Mouse (Mus musculus) liver, adult 2 months (tissue): ENCODE measurements around the gene Hist1h2ak. TPM values are rescaled to one million over a fixed set of nuclear protein-coding genes. Genes with fewer than 3 reads are reported as not detected.
"Not testable (repeated sequence)": the region's sequence is repeated elsewhere in the genome, so short reads cannot be mapped to it uniquely, and the experiment has no call there.

Source experiments
- DNase-seq: peaks from one replicate; pipeline ENCODE4 v3.0.0-alpha.2; 2011; ENCODE audit warnings: low read depth, low spot score; ENCODE audit errors: extremely low read depth
- H3K27ac ChIP-seq: fragments of 200-500 bp; replicated peaks from 2 replicates; pipeline ENCODE4 v1.5.1; 2012; ENCODE audit warnings: low read depth, mild to moderate bottlenecking, control low read depth, inconsistent platforms, low read length; ENCODE audit not compliant: insufficient read depth
- H3K27me3 ChIP-seq: fragments of 200-500 bp; 2 replicates; pipeline ENCODE4 v1.6.1; 2012; ENCODE audit warnings: mild to moderate bottlenecking, moderate library complexity, low read length, inconsistent platforms; ENCODE audit not compliant: control insufficient read depth, insufficient read depth
- H3K36me3 ChIP-seq: fragments of 200-500 bp; 2 replicates; pipeline ENCODE4 v1.6.1; 2012; ENCODE audit warnings: low read length, inconsistent platforms; ENCODE audit not compliant: control insufficient read depth, insufficient read depth
- H3K4me1 ChIP-seq: fragments of 200-500 bp; 2 replicates; pipeline ENCODE4 v1.6.1; 2011; ENCODE audit warnings: low read length; ENCODE audit not compliant: control insufficient read depth, insufficient read depth
- H3K4me3 ChIP-seq: fragments of 200-500 bp; 2 replicates; pipeline ENCODE4 v1.5.1; 2011; ENCODE audit warnings: low read depth, mild to moderate bottlenecking, control low read depth, low read length, moderate library complexity; ENCODE audit not compliant: insufficient read depth
- H3K79me2 ChIP-seq: fragments of 200-500 bp; 2 replicates; pipeline ENCODE4 v1.6.1; 2012; ENCODE audit warnings: inconsistent platforms, mild to moderate bottlenecking, low read length, moderate library complexity; ENCODE audit not compliant: control insufficient read depth, insufficient read depth
- H3K9ac ChIP-seq: fragments of 200-500 bp; 2 replicates; pipeline ENCODE4 v1.6.1; 2012; ENCODE audit warnings: low read depth, mild to moderate bottlenecking, control low read depth, inconsistent platforms, low read length
- CTCF ChIP-seq: fragments of 200-500 bp; IDR thresholded peaks from 2 replicates; pipeline ENCODE4 v1.5.1; 2011; ENCODE audit warnings: low read depth, low read length, control low read depth
- POLR2A ChIP-seq: fragments of 200-500 bp; IDR thresholded peaks from 2 replicates; pipeline ENCODE4 v1.6.1; 2011; ENCODE audit warnings: low read length, control low read depth; ENCODE audit not compliant: insufficient read depth; ENCODE audit errors: extremely low read depth
- WGBS: fragments of 180-500 bp; shearing (Covaris S2); methylation state at CpG from one replicate; pipeline ENCODE4 v1.1.7; 2018; 5-methylcytosine and 5-hydroxymethylcytosine counted together
- polyA plus RNA-seq: library from polyadenylated mRNA; depleted of rRNA; stranded (reverse); fragments of >200 nt; gene quantifications from 2 replicates; pipeline ENCODE4 v1.2.3, GENCODE M21; 2012
- total RNA-seq: library from RNA; depleted of rRNA; stranded (reverse); fragments of >200 nt; gene quantifications from 2 replicates; pipeline ENCODE4 v1.2.3, GENCODE M21; 2014

The Hist1h2ak gene
- total and polyA plus RNA-seq, 2 experiments: 3.3 TPM; not detected in 1

DNA sequence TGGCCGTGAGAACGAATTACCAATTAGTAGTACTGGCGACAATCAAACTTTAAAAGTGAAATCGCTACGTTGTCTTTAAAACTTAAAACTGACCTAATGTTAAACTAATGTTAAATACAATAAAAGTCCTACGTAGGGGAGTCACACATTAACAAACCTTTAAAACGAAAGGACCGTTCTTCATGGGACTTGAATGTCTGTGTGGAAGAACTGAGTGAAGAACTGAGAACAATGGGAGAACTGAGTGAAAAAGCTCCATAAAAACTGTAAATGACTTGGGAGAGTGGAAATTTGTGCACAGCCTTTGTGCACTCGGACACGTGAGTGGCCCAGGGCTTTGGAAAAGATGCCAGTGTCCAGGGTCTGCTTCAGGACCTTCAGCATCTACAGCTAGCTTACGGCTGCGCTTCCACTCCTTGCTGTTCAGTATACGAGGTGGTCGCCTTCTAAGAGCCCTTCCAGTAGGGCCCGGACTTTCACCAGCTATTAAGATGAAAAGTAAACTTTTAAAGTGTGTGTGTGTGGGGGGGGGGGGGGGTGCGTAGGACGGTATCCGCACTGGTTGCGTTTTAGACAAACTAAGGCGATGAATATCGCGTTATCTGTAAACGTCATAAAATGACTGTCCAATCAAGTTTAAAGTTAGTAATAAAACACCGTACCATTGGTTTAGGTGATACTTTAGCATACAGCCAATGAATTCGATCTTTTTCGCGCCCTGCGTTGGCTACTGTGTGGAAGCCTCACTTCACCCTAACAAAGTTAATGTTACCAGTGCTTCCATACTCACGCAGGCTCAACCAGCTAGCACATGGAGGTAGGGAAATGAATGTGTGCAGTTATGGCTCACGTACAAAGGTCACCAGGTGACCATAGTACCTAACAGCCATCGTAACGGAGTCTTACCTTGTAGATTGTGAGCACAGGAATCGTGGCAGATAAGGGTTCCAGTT is 25.5 kb upstream of the Hist1h2ak start:
- Histone ChIP-seq H3K27ac (peak overlapping the region; percentile 8; the same call in 1 of the 2 replicates), H3K36me3 (no peaks in the 10 kb centered on the region), H3K79me2 (no peaks in the 10 kb centered on the region), H3K9ac (peak overlapping the region; percentile 69), H3K4me3 (peak overlapping the region; percentile 57), H3K4me1 (peaks cover 7% of the 10 kb centered on the region), H3K27me3 (no peaks in the 10 kb centered on the region)
- 3% methylated on average over 33 of the region's 33 CpGs for WGBS
- TF ChIP-seq POLR2A (no peak), CTCF (no peak)
- peak; percentile 68 for DNase-seq

DNA sequence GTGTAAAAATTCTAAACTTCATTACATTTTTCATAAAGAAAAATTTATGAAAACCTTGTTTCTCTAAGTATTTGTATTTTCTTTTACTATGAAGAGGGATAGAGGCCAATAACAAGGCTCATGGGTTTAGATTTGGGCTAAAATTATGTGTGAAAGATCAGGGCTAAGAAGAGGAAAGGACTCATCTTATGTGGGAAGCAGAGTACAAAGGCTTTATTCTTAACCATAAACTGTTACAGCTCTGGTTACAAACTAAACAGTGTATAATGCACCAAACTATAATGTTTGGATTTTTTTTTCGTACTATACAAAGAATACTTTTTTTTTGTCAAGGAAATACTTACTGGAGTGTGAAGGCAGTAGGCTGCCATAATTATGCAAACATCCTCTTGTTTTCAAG is 2.1 kb upstream of the Hist1h2ak start:
- Histone ChIP-seq H3K27me3 (no peaks in the 10 kb centered on the region), H3K79me2 (no peaks in the 10 kb centered on the region), H3K36me3 (no peaks in the 10 kb centered on the region), H3K9ac (no peak overlapping the region), H3K4me1 (peaks cover 5% of the 10 kb centered on the region), H3K4me3 (no peak overlapping the region), H3K27ac (no peak overlapping the region)
- TF ChIP-seq CTCF (no peak), POLR2A (no peak)
- DNase-seq: no peak
- WGBS: 87% methylated on average over 1 of the region's 1 CpGs

DNA sequence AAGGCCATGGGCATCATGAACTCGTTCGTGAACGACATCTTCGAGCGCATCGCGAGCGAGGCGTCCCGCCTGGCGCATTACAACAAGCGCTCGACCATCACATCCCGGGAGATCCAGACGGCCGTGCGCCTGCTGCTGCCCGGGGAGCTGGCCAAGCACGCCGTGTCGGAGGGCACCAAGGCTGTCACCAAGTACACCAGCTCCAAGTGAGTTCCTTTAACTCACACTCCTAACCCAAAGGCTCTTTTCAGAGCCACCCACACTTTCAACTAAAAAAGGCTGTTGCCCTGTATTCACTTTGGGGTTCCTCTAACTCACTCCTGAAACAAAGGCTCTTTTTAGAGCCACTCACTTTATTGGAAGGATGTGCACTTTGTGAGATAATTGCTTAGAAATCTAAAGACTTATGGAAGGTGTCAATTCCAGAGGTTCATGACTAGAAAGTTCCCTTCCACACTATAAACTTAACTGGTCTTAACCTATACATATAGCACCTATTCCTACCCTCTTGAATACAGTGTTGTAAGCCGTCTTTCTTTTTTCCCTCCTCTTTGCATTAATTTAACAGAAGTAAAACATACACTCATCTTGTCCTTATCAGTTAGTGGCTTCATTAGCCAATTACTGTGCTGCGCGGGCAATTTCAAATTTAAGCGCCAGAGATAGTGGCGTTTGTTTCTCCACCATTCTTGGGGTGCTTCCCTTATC is 821 bp upstream of the Hist1h2ak start:
- not testable (repeated sequence) for H3K36me3 ChIP-seq, H3K4me1 ChIP-seq, DNase-seq, H3K9ac ChIP-seq, H3K27ac ChIP-seq, H3K27me3 ChIP-seq, H3K79me2 ChIP-seq
- under 1% methylated on average over 16 of the region's 26 CpGs for WGBS
- peak overlapping the region; percentile 40; the same call in 1 of the 2 replicates for H3K4me3 ChIP-seq

DNA sequence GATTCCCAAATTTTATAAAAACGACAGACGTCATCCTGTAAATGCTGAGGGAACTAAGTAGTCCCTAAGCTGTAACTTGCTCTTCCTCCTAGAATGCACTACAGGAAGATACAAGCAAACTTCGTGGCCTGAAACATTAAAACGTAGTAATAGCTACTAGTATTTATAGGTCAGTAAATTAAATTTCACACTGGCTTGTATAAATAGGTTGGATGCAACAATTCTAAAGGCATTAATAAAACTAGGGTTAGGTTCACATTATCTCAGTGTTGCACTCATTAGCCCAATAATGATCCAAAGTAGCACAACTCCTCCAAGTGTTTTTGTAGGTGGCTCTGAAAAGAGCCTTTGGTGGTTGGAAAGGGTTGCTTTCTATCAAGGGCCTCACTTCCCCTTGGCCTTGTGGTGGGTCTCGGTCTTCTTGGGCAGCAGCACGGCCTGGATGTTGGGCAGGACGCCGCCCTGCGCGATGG is 540 bp downstream of the Hist1h2ak start:
- Histone ChIP-seq H3K36me3 (no peaks in the 10 kb centered on the region), H3K4me3 (peak overlapping the region; percentile 97), H3K9ac (peak overlapping the region; percentile 61), H3K27me3 (no peaks in the 10 kb centered on the region), H3K27ac (peak overlapping the region; percentile 37; the same call in 1 of the 2 replicates), H3K4me1 (peaks cover 7% of the 10 kb centered on the region), H3K79me2 (no peaks in the 10 kb centered on the region; the same call in 1 of the 2 replicates)
- 10% methylated on average over 10 of the region's 10 CpGs for WGBS
- DNase-seq: no peak
- TF ChIP-seq POLR2A (no peak), CTCF (0 out of 2 replicates have a peak, but pooled peaks have one; percentile 1)

DNA sequence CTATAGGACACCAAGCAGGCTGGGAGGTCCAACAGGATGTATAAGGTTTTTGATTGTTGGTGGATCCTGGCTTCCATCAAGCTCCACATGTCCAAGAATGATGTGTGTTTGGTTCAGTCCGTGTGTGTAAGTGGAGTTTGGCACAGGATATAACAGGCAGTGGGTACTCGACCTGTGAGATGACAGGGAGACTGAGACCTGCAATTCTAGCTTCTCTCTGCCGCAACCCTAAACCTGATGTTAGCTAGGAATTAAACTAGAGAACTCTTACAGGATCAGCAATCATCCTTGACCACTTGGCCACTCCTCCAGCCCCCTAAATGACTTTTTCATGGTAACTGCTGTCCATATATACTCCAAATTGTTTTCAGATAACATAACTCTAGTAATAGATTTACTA is 1.3 kb downstream of the Hist1h2ak start:
- WGBS: 60% methylated on average over 3 of the region's 3 CpGs
- DNase-seq: no peak
- Histone ChIP-seq H3K36me3 (no peaks in the 10 kb centered on the region; the same call in 1 of the 2 replicates), H3K79me2 (no peaks in the 10 kb centered on the region; the same call in 1 of the 2 replicates), H3K27me3 (no peaks in the 10 kb centered on the region), H3K9ac (no peak overlapping the region), H3K4me1 (peaks cover 7% of the 10 kb centered on the region), H3K4me3 (no peak overlapping the region), H3K27ac (no peak overlapping the region)
- no peak for TF ChIP-seq CTCF
